Mouse (Mus musculus) left cerebral cortex, adult 2 months (tissue): ENCODE measurements around the gene Tex9. TPM values are rescaled to one million over a fixed set of nuclear protein-coding genes. Genes with fewer than 3 reads are reported as not detected.

Source experiments
- DNase-seq, 2 experiments: peaks; one replicate each; pipeline ENCODE4 v3.0.0; 2021 to 2022; ENCODE audit warnings: low spot score in 2 of 2, mixed read lengths in 1 of 2; ENCODE audit errors: extremely low spot score in 1 of 2
- H3K27ac ChIP-seq: fragments of 200-600 bp; 2 replicates; pipeline ENCODE4 v1.8.1; 2022
- H3K4me3 ChIP-seq: fragments of 200-600 bp; 2 replicates; pipeline ENCODE4 v1.8.1; 2022
- CTCF ChIP-seq: fragments of 200-600 bp; IDR thresholded peaks from 2 replicates; pipeline ENCODE4 v1.8.1; 2022; ENCODE audit warnings: antibody characterized with exemption, mild to moderate bottlenecking, moderate library complexity
- intact Hi-C: fragments of 180-260 bp; cut with DNase I; formaldehyde crosslinking; loops from one replicate; pipeline ENCODE4 v1.15.1; 2025
- long read RNA-seq, 2 experiments: library from polyadenylated mRNA; stranded (forward); transcript quantifications; one replicate each; pipeline ENCODE4 v2.0.0; 2021; ENCODE audit warnings: borderline mapping rate in 2 of 2
- total RNA-seq, 2 experiments: library from RNA; stranded (reverse); gene quantifications; 2 replicates each; pipeline ENCODE4 v1.2.3; 2021

Gene Tex9
- 10 to 100 TPM; 11.2 to 12.8 TPM for total RNA-seq
- long read RNA-seq, experiment 1, partial matches to known transcripts: 0 of 4 reads
- long read RNA-seq, experiment 1, other reads (novel, unspliced or antisense): 3 of 4 reads
- long read RNA-seq, experiment 2, partial matches to known transcripts: 0 of 3 reads
- long read RNA-seq, experiment 2, other reads (novel, unspliced or antisense): 3 of 3 reads

DNA sequence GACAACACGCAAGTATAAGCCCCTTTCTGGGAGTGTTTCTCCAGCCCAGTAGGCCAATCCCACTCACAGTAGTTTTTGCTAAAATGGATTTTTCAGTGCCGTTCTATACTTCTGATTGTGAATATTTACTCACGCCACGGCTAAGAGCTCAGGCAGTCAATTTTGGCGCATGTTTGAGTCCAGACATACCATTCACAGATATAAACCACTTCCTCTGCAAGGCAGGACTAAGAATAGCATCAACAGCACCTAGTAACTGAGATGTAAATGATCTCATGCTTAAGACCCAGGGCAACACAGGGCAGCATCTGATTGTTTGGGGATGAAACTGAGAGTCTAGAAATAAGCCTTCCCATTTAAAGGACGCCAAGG is at the start of gene Tex9:
Gene Tex9 (minus strand): TSS at position 19 of the 372 bp plus-strand sequence.
- peak within 1 kb of the TSS; percentile 80 for H3K27ac ChIP-seq
- TF ChIP-seq CTCF: no peak
- no peak for DNase-seq
- H3K4me3 ChIP-seq: peak within 1 kb of the TSS; percentile 53
- intact Hi-C loops: loop anchor here (2.0 kb wide), 1 partner anchor 39 kb away; no protein-coding TSS in a partner anchor

GRCm38 (mm10) chr9:72537086-72537485 is 45.1 kb upstream of the Tex9 start:
- no peak overlapping the region for H3K4me3 ChIP-seq
- peak; percentile 11 for TF ChIP-seq CTCF
- no peak overlapping the region for H3K27ac ChIP-seq
- no peak for DNase-seq
- intact Hi-C loops: no loop called here

DNA sequence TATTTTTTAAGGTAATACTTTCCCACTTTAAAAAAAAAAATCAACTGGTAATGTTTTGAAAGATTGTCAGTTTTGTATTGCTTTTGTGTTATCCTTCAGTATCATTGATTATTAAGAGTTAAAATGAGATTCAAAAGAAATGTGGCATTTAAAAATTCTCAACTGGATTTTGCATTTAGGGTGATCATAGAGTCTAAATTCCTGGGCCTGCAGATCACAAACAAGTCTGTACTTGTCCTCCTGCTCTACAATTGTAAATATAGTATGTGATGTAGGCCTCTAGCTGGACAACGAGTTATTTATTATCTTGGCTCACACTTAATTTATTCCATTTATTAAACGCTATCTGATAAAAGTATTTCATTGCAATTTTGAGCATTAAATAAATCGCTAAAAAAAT is 43.4 kb upstream of the Tex9 start:
- no peak overlapping the region for H3K27ac ChIP-seq
- DNase-seq: no peak
- intact Hi-C loops: no loop called here
- no peak for TF ChIP-seq CTCF
- H3K4me3 ChIP-seq: no peak overlapping the region; the same call in 1 of the 2 replicates

- H3K27ac ChIP-seq: no peak overlapping the region; the same call in 1 of the 2 replicates
- peak overlapping the region; percentile 96 for H3K4me3 ChIP-seq
- intact Hi-C loops: loop anchor here (5.0 kb wide), 3 partner anchors 78 to 258 kb away; partner anchors contain the start of gene Nedd4
- no peak for DNase-seq
- TF ChIP-seq CTCF: no peak
Measured at GRCm38 (mm10) chr9:72534985-72535384, 43.0 kb upstream of the Tex9 start.

DNA sequence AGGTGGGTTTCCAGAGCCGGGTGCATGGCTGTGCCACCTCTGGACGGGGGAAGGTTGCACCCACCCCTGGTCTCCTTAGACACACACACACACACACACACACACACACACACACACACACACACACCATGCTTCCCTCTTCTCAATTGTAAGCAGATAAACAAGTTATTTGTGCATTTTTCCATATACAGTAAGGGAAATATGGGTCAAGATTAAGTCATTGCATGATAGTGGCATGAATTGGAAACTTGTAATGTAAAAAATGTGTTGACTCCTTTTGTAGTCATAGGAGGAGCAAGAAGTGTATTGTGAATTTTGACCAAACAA is 41.0 kb upstream of the Tex9 start:
- Histone ChIP-seq H3K27ac (peak overlapping the region; percentile 96), H3K4me3 (peak overlapping the region; percentile 96)
- intact Hi-C loops: loop anchor here (5.0 kb wide), 3 partner anchors 76 to 256 kb away; partner anchors contain the start of gene Nedd4
- DNase-seq: no peak
- no peak for TF ChIP-seq CTCF

DNA sequence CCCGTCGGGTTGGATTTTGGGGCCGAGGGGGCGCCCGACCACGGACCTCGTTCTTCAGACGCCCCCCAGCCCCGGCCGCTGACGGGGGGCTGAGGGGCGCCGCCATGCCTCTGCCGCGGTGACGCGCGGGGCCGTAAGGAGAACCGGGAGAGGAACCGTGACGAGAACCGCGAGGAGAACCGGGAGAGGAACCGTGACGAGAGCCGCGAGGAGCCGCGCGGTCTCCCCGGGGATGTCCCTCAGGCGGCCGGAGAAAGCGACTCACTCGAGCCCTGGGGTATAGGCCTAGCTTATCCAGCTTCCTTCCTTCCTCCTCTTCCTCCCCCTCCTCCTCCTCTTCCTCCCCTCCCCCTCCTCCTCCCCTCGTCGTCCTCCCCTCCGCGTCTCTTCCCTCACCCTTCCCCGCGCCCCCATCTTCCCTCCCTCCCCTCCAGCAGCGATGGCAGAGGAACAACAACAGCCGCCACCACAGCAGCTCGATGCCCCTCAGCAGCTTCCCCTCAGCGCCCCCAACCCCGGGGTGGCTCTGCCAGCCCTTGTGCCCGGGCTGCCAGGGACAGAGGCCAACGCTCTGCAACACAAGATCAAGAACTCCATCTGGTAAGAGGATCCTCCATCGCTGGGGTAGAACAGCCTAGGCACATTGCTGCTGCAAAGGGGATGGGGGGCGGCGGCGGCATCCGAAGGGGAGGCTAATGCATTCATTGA is 40.5 kb upstream of the Tex9 start:
- peak; percentile 27 to 56 for DNase-seq
- no peak for TF ChIP-seq CTCF
- H3K27ac ChIP-seq: peak overlapping the region; percentile 96
- intact Hi-C loops: loop anchor here (5.0 kb wide), 3 partner anchors 75 to 255 kb away; partner anchors contain the start of gene Nedd4
- peak overlapping the region; percentile 96 for H3K4me3 ChIP-seq

DNA sequence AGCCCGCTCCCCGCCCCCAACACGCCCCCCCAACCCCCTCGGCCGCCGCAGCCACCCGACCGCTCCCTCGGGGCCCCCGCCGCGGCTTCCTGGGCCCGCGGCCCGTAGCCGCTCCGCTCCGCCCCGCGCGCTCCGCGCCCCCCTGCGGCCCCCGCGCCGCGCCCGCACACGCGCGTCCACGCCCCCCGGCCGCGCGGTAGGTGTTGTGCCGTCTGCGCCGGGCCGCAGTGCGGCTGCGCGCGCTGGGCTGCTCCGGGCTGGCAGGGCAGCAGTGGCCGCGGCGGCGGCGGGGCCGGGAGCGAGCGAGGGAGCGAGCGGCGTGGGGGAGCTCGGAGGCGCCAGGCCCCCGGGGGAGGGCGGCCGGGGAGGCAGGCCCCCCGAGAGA is 40.0 kb upstream of the Tex9 start, which contains the start of gene Rfx7:
Gene Rfx7 (plus strand): TSS at position 245 of the 385 bp plus-strand sequence.
- peak; percentile 77 to 79 for DNase-seq
- TF ChIP-seq CTCF: no peak
- peak within 1 kb of the TSS; percentile 96 for H3K4me3 ChIP-seq
- intact Hi-C loops: loop anchor here (2.0 to 5.0 kb wide), 4 partner anchors 39 to 255 kb away; partner anchors contain the start of genes Nedd4 and Tex9
- peak within 1 kb of the TSS; percentile 96 for H3K27ac ChIP-seq

GRCm38 (mm10) chr9:72531291-72531995 is 39.4 kb upstream of the Tex9 start:
- peak overlapping the region; percentile 86 for H3K27ac ChIP-seq
- intact Hi-C loops: loop anchor here (2.0 to 5.0 kb wide), 4 partner anchors 39 to 254 kb away; partner anchors contain the start of genes Nedd4 and Tex9
- peak overlapping the region; percentile 74 for H3K4me3 ChIP-seq
- TF ChIP-seq CTCF: no peak; the same call in 1 of the 2 replicates
- DNase-seq: peak; percentile 74 to 84

GRCm38 (mm10) chr9:72530824-72531223 is 38.8 kb upstream of the Tex9 start:
- intact Hi-C loops: loop anchor here (2.0 to 5.0 kb wide), 4 partner anchors 38 to 254 kb away; partner anchors contain the start of genes Nedd4 and Tex9
- peak overlapping the region; percentile 86 for H3K27ac ChIP-seq
- DNase-seq: no peak

GRCm38 (mm10) chr9:72530237-72530636 is 38.2 kb upstream of the Tex9 start:
- intact Hi-C loops: loop anchor here (2.0 to 5.0 kb wide), 4 partner anchors 37 to 253 kb away; partner anchors contain the start of genes Nedd4 and Tex9
- TF ChIP-seq CTCF: no peak; the same call in none of the 2 replicates
- Histone ChIP-seq H3K27ac (no peak overlapping the region), H3K4me3 (no peak overlapping the region)
- peak; percentile 81 to 82 for DNase-seq

More at GRCm38 (mm10) chr9:72530824-72531223, 38.8 kb upstream of the Tex9 start:
- peak overlapping the region; percentile 74 for H3K4me3 ChIP-seq
- no peak for TF ChIP-seq CTCF

DNA sequence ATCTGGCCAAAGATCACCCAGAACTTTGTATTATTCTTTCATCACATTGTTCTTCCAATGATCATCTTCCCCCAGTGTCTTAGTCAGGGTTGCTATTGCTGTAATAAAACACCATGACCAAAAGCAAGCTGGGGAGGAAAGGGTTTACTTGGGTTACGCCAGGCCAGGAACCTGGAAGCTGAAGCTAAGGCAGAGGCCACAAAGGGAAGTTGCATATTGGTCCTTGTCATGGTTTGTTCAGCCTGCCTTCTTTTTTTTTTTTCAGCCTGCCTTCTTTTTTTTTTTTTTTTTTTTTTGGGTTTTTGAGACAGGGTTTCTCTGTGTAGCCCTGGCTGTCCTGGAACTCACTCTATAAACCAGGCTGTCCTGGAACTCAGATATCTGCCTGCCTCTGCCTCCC is 34.1 kb upstream of the Tex9 start:
- TF ChIP-seq CTCF: no peak
- no peak overlapping the region for H3K27ac ChIP-seq
- intact Hi-C loops: no loop called here
- no peak overlapping the region for H3K4me3 ChIP-seq
- no peak for DNase-seq
